Mouse (Mus musculus): ENCODE measurements around the gene Eif5b. TPM values are rescaled to one million over a fixed set of nuclear protein-coding genes. Genes with fewer than 3 reads are reported as not detected.

Eif5b gene
- polyA plus RNA-seq, 1 experiment, result 12.1 TPM

DNA sequence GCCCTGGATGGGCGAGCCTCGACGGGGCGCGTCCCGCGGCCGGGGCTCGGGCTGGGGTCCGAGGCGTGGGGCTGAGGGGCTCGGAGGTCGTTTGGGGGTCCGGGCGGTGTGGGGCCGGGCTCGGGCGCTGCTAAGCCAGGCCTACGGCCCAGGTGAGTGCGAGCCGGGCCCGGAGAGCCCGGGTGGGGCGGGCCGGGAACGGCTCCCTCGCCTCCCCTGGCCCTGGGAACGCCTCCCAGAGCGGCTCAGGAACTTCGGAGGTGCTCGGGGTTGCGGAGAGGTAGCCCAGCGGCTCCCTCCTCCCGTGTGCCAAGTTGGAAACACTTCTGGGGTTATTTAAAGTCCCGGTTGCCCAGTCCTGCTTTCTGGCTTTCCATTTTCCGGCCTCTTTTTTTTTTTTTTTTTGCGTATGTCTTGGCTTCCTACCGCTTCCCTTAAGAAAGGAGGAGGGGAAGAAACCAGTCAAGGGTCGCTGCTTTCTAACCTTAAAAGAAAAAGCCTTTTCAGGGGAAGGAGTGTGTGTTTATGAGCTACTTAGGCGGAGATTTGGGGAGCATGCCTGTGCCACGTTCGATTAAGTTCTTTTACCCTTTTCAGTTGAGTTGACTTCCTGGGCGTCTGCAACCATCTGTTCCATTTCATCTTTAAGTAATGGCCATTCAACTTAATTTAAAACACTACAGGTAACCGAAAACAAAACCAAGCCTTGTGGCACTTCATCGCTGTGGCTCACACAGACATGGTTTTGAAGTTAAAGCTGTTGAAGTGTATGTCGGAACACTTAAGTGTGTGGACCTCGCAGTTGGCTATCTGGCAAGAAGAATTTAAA is 775 bp downstream of the Eif5b start:
- TF ChIP-seq CEBPB (IDR thresholded peaks at IDR 0.05; ENCODE audit: low read depth), result no peak
- TF ChIP-seq FOSL1 (IDR thresholded peaks at IDR 0.05; ENCODE audit: insufficient read depth, low read length, poor library complexity, severe bottlenecking), result no peak
- TF ChIP-seq USF1 (IDR thresholded peaks at IDR 0.05; ENCODE audit: low read depth), result no peak
- no peak for TF ChIP-seq MYOD1 (IDR thresholded peaks at IDR 0.05; ENCODE audit: control insufficient read depth, insufficient read length, low read depth)
- TF ChIP-seq MYOG (IDR thresholded peaks at IDR 0.05; ENCODE audit: control insufficient read depth, extremely low read depth, insufficient read length), result no peak
- no peak for TF ChIP-seq MAX (IDR thresholded peaks at IDR 0.05)
- no peak for TF ChIP-seq CTCF (IDR thresholded peaks at IDR 0.05; ENCODE audit: control insufficient read depth, insufficient read depth, insufficient read length)
- Histone ChIP-seq H3K79me2 (ENCODE audit: control insufficient read depth, insufficient read depth) (peaks cover 99% of the 10 kb centered on the region), H3K79me3 (ENCODE audit: low read depth) (peaks cover 79% of the 10 kb centered on the region), H3K27me3 (ENCODE audit: control insufficient read depth, insufficient read depth, insufficient read length) (no peaks in the 10 kb centered on the region), H3K36me3 (ENCODE audit: control insufficient read depth, insufficient read depth) (peaks cover 29% of the 10 kb centered on the region), H3K4me3 (ENCODE audit: insufficient read depth, poor library complexity, severe bottlenecking) (peak overlapping the region; percentile 74), H3ac (ENCODE audit: control insufficient read depth, insufficient read length, low read depth) (peak overlapping the region; percentile 94)

GRCm38 (mm10) chr1:37999552-37999951 is 1.7 kb downstream of the Eif5b start:
- TF ChIP-seq FOSL1 (IDR thresholded peaks at IDR 0.05; ENCODE audit: insufficient read depth, low read length, poor library complexity, severe bottlenecking), result no peak
- no peak for TF ChIP-seq USF1 (IDR thresholded peaks at IDR 0.05; ENCODE audit: low read depth)
- no peak for TF ChIP-seq CTCF (IDR thresholded peaks at IDR 0.05; ENCODE audit: control insufficient read depth, insufficient read depth, insufficient read length)
- TF ChIP-seq MAX (IDR thresholded peaks at IDR 0.05), result no peak
- no peak for TF ChIP-seq CEBPB (IDR thresholded peaks at IDR 0.05; ENCODE audit: low read depth)
- no peak for TF ChIP-seq MYOD1 (IDR thresholded peaks at IDR 0.05; ENCODE audit: control insufficient read depth, insufficient read length, low read depth)
- no peak for TF ChIP-seq MYOG (IDR thresholded peaks at IDR 0.05; ENCODE audit: control insufficient read depth, extremely low read depth, insufficient read length)
- H3K27me3 ChIP-seq (ENCODE audit: control insufficient read depth, insufficient read depth, insufficient read length), result no peaks in the 10 kb centered on the region

GRCm38 (mm10) chr1:38000844-38001243 is 3.0 kb downstream of the Eif5b start:
- Histone ChIP-seq H3K27me3 (ENCODE audit: control insufficient read depth, insufficient read depth, insufficient read length) (no peaks in the 10 kb centered on the region), H3ac (ENCODE audit: control insufficient read depth, insufficient read length, low read depth) (no peak overlapping the region), H3K79me2 (ENCODE audit: control insufficient read depth, insufficient read depth) (peaks cover 99% of the 10 kb centered on the region), H3K79me3 (ENCODE audit: low read depth) (peaks cover 83% of the 10 kb centered on the region), H3K4me3 (ENCODE audit: insufficient read depth, poor library complexity, severe bottlenecking) (no peak overlapping the region), H3K36me3 (ENCODE audit: control insufficient read depth, insufficient read depth) (peaks cover 7% of the 10 kb centered on the region)
- TF ChIP-seq MYOD1 (IDR thresholded peaks at IDR 0.05; ENCODE audit: control insufficient read depth, insufficient read length, low read depth), result no peak
- TF ChIP-seq CTCF (IDR thresholded peaks at IDR 0.05; ENCODE audit: control insufficient read depth, insufficient read depth, insufficient read length), result no peak
- TF ChIP-seq CEBPB (IDR thresholded peaks at IDR 0.05; ENCODE audit: low read depth), result no peak
- no peak for TF ChIP-seq USF1 (IDR thresholded peaks at IDR 0.05; ENCODE audit: low read depth)
- TF ChIP-seq MAX (IDR thresholded peaks at IDR 0.05), result no peak
- TF ChIP-seq FOSL1 (IDR thresholded peaks at IDR 0.05; ENCODE audit: insufficient read depth, low read length, poor library complexity, severe bottlenecking), result no peak
- no peak for TF ChIP-seq MYOG (IDR thresholded peaks at IDR 0.05; ENCODE audit: control insufficient read depth, extremely low read depth, insufficient read length)

More at GRCm38 (mm10) chr1:37999552-37999951, 1.7 kb downstream of the Eif5b start:
- Histone ChIP-seq H3K79me3 (ENCODE audit: low read depth) (peaks cover 84% of the 10 kb centered on the region), H3K36me3 (ENCODE audit: control insufficient read depth, insufficient read depth) (peaks cover 19% of the 10 kb centered on the region), H3K79me2 (ENCODE audit: control insufficient read depth, insufficient read depth) (peaks cover 99% of the 10 kb centered on the region), H3K4me3 (ENCODE audit: insufficient read depth, poor library complexity, severe bottlenecking) (no peak overlapping the region), H3ac (ENCODE audit: control insufficient read depth, insufficient read length, low read depth) (no peak overlapping the region)

DNA sequence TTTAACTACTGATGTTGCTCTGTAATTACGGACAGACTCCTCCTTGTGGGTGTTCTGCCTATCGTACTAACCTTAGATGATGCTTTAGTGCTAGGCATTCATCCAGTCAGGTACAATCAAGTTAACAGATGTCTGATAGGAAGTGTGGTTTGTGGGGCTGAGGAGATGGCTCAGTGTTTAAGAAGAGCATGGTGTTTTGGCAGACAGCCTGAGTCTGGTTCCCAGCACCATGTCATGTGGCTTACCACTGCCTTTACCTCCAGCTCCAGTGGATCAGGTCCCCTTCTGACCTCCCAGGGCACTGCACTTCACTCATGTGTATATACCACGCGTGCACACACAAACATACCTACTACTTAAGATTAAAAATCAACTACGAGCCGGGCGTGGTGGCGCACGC is 4.1 kb downstream of the Eif5b start:
- no peak overlapping the region for H3ac ChIP-seq (ENCODE audit: control insufficient read depth, insufficient read length, low read depth)
- no peak overlapping the region for H3K4me3 ChIP-seq (ENCODE audit: insufficient read depth, poor library complexity, severe bottlenecking)
- peaks cover 7% of the 10 kb centered on the region for H3K36me3 ChIP-seq (ENCODE audit: control insufficient read depth, insufficient read depth)
- TF ChIP-seq MAX (IDR thresholded peaks at IDR 0.05) (no peak), CEBPB (IDR thresholded peaks at IDR 0.05; ENCODE audit: low read depth) (no peak), CTCF (IDR thresholded peaks at IDR 0.05; ENCODE audit: control insufficient read depth, insufficient read depth, insufficient read length) (no peak), MYOG (IDR thresholded peaks at IDR 0.05; ENCODE audit: control insufficient read depth, extremely low read depth, insufficient read length) (no peak), MYOD1 (IDR thresholded peaks at IDR 0.05; ENCODE audit: control insufficient read depth, insufficient read length, low read depth) (no peak), USF1 (IDR thresholded peaks at IDR 0.05; ENCODE audit: low read depth) (no peak), FOSL1 (IDR thresholded peaks at IDR 0.05; ENCODE audit: insufficient read depth, low read length, poor library complexity, severe bottlenecking) (no peak)
- peaks cover 85% of the 10 kb centered on the region for H3K79me3 ChIP-seq (ENCODE audit: low read depth)
- no peaks in the 10 kb centered on the region for H3K27me3 ChIP-seq (ENCODE audit: control insufficient read depth, insufficient read depth, insufficient read length)
- H3K79me2 ChIP-seq (ENCODE audit: control insufficient read depth, insufficient read depth), result peaks cover 99% of the 10 kb centered on the region

- Histone ChIP-seq H3ac (ENCODE audit: control insufficient read depth, insufficient read length, low read depth) (no peak overlapping the region), H3K4me3 (ENCODE audit: insufficient read depth, poor library complexity, severe bottlenecking) (no peak overlapping the region), H3K79me3 (ENCODE audit: low read depth) (peaks cover 95% of the 10 kb centered on the region), H3K27me3 (ENCODE audit: control insufficient read depth, insufficient read depth, insufficient read length) (no peaks in the 10 kb centered on the region), H3K79me2 (ENCODE audit: control insufficient read depth, insufficient read depth) (peaks cover 100% of the 10 kb centered on the region), H3K36me3 (ENCODE audit: control insufficient read depth, insufficient read depth) (peaks cover 7% of the 10 kb centered on the region)
- TF ChIP-seq MAX (IDR thresholded peaks at IDR 0.05), result no peak
- TF ChIP-seq CTCF (IDR thresholded peaks at IDR 0.05; ENCODE audit: control insufficient read depth, insufficient read depth, insufficient read length), result no peak
- TF ChIP-seq USF1 (IDR thresholded peaks at IDR 0.05; ENCODE audit: low read depth), result no peak
- TF ChIP-seq FOSL1 (IDR thresholded peaks at IDR 0.05; ENCODE audit: insufficient read depth, low read length, poor library complexity, severe bottlenecking), result no peak
- no peak for TF ChIP-seq MYOD1 (IDR thresholded peaks at IDR 0.05; ENCODE audit: control insufficient read depth, insufficient read length, low read depth)
- no peak for TF ChIP-seq MYOG (IDR thresholded peaks at IDR 0.05; ENCODE audit: control insufficient read depth, extremely low read depth, insufficient read length)
- TF ChIP-seq CEBPB (IDR thresholded peaks at IDR 0.05; ENCODE audit: low read depth), result no peak
Observed at GRCm38 (mm10) chr1:38003046-38003445, 5.2 kb downstream of the Eif5b start.

All from C2C12 (cell line).